Mouse (Mus musculus): Measurements from ENCODE around the gene Spc24. TPM values are rescaled to one million over a fixed set of nuclear protein-coding genes. Genes with fewer than 3 reads are reported as not detected.
"Not testable (repeated sequence)": the region's sequence is repeated elsewhere in the genome, so short reads cannot be mapped to it uniquely, and the experiment has no call there.

Gene Spc24
- polyA plus RNA-seq (2012; rRNA removed) = 2.4 and 3.0 TPM in 2 replicates

GRCm38 (mm10) chr9:21760155-21761088 is at the start of gene Spc24:
Spc24 (minus strand) TSS chr9:21760303.
- DNase-seq (ENCODE audit: low spot score) = peak; percentile 84

- DNase-seq (ENCODE audit: low spot score) = no peak
Measured at GRCm38 (mm10) chr9:21808561-21808960, 48.5 kb upstream of the Spc24 start.

GRCm38 (mm10) chr9:21806976-21807375 is 46.9 kb upstream of the Spc24 start:
- no peak for DNase-seq (ENCODE audit: low spot score)

- no peak for DNase-seq (ENCODE audit: low spot score)
Measured at GRCm38 (mm10) chr9:21806363-21806762, 46.3 kb upstream of the Spc24 start.

- DNase-seq (ENCODE audit: low spot score) = peak; percentile 76
Measured at GRCm38 (mm10) chr9:21803986-21804644, 44.0 kb upstream of the Spc24 start.

- DNase-seq (ENCODE audit: low spot score) = no peak
Measured at GRCm38 (mm10) chr9:21801591-21801990, 41.5 kb upstream of the Spc24 start.

- no peak for DNase-seq (ENCODE audit: low spot score)
Measured at GRCm38 (mm10) chr9:21801121-21801520, 41.0 kb upstream of the Spc24 start.

- no peak for DNase-seq (ENCODE audit: low spot score)
Measured at GRCm38 (mm10) chr9:21799010-21799350, 38.9 kb upstream of the Spc24 start.

- peak; percentile 94 for DNase-seq (ENCODE audit: low spot score)
Measured at GRCm38 (mm10) chr9:21798345-21799009, 38.4 kb upstream of the Spc24 start, which contains the start of gene Kank2. Kank2 (minus strand) TSS chr9:21798744.

- peak; percentile 68 for DNase-seq (ENCODE audit: low spot score)
Measured at GRCm38 (mm10) chr9:21797921-21798344, 37.8 kb upstream of the Spc24 start.

- DNase-seq (ENCODE audit: low spot score) = no peak
Measured at GRCm38 (mm10) chr9:21796919-21797318, 36.8 kb upstream of the Spc24 start.

- DNase-seq (ENCODE audit: low spot score) = no peak
Measured at GRCm38 (mm10) chr9:21796259-21796658, 36.2 kb upstream of the Spc24 start.

- DNase-seq (ENCODE audit: low spot score) = no peak
Measured at GRCm38 (mm10) chr9:21795579-21795978, 35.5 kb upstream of the Spc24 start.

GRCm38 (mm10) chr9:21794925-21795324 is 34.8 kb upstream of the Spc24 start:
- peak; percentile 20 for DNase-seq (ENCODE audit: low spot score)

GRCm38 (mm10) chr9:21794344-21794834 is 34.3 kb upstream of the Spc24 start:
- DNase-seq (ENCODE audit: low spot score) = peak; percentile 22

- DNase-seq (ENCODE audit: low spot score) = not testable (repeated sequence)
Measured at GRCm38 (mm10) chr9:21793507-21793906, 33.4 kb upstream of the Spc24 start.

- DNase-seq (ENCODE audit: low spot score) = peak; percentile 24
Measured at GRCm38 (mm10) chr9:21792644-21793043, 32.5 kb upstream of the Spc24 start.

- DNase-seq (ENCODE audit: low spot score) = peak; percentile 37
Measured at GRCm38 (mm10) chr9:21791861-21792260, 31.8 kb upstream of the Spc24 start.

- no peak for DNase-seq (ENCODE audit: low spot score)
Measured at GRCm38 (mm10) chr9:21788234-21788633, 28.1 kb upstream of the Spc24 start.

GRCm38 (mm10) chr9:21787654-21788053 is 27.6 kb upstream of the Spc24 start:
- DNase-seq (ENCODE audit: low spot score) = no peak

GRCm38 (mm10) chr9:21786906-21787305 is 26.8 kb upstream of the Spc24 start:
- peak; percentile 45 for DNase-seq (ENCODE audit: low spot score)

GRCm38 (mm10) chr9:21786309-21786708 is 26.2 kb upstream of the Spc24 start:
- not testable (repeated sequence) for DNase-seq (ENCODE audit: low spot score)
